Mouse (Mus musculus) embryonic fibroblast, embryonic 13.5 days (primary cell): ENCODE measurements at regions not wholly inside any gene's neighbourhood (a gene's known extent, or its start where the extent isn't known, plus 50 kb on each side); places are given as distances from the start of the nearest gene placed in this dataset.

Experiments used
- CTCF ChIP-seq: IDR thresholded peaks from 2 replicates; pipeline ENCODE4 v1.5.1; 2011; ENCODE audit warnings: mild to moderate bottlenecking, control low read depth, low read length, moderate library complexity, borderline replicate concordance; ENCODE audit not compliant: insufficient read depth
- POLR2A ChIP-seq: IDR thresholded peaks from 2 replicates; pipeline ENCODE4 v1.6.1; 2011; ENCODE audit warnings: low read depth, mild to moderate bottlenecking, control low read depth, low read length, moderate library complexity

GRCm38 (mm10) chr9:101509196-101509595 is 257.6 kb upstream of the Ppp2r3a start:
- TF ChIP-seq CTCF = no peak
- no peak for TF ChIP-seq POLR2A
